Mouse (Mus musculus) kidney, embryonic 14.5 days (tissue): Measurements from ENCODE around the gene Lypd5. TPM values are rescaled to one million over a fixed set of nuclear protein-coding genes. Genes with fewer than 3 reads are reported as not detected.

Experiments
- ATAC-seq: fragments of 200-750 bp; cut with Nextera tagmentation; 2 replicates; pipeline ENCODE4 v1.8.0; 2017; ENCODE audit warnings: moderate number of reproducible peaks, mild to moderate bottlenecking, moderate TSS enrichment, moderate library complexity; ENCODE audit not compliant: low FRiP score, low TSS enrichment
- H3K27ac ChIP-seq: fragments of 300-500 bp; sonication (generic); 2 replicates; pipeline ENCODE4 v1.5.1; 2014; ENCODE audit warnings: low read depth, mild to moderate bottlenecking, low read length, moderate library complexity, mixed read lengths
- H3K27me3 ChIP-seq: fragments of 300-500 bp; sonication (generic); 2 replicates; pipeline ENCODE4 v1.6.1; 2014; ENCODE audit warnings: mild to moderate bottlenecking, low read length; ENCODE audit not compliant: control insufficient read depth, insufficient read depth
- H3K36me3 ChIP-seq: fragments of 300-500 bp; sonication (generic); 2 replicates; pipeline ENCODE4 v1.6.1; 2014; ENCODE audit warnings: low read length, mixed read lengths; ENCODE audit not compliant: control insufficient read depth, insufficient read depth
- H3K4me1 ChIP-seq: fragments of 300-500 bp; sonication (generic); 2 replicates; pipeline ENCODE4 v1.6.1; 2014; ENCODE audit warnings: low read length, mixed read lengths; ENCODE audit not compliant: control insufficient read depth, insufficient read depth
- H3K4me2 ChIP-seq: fragments of 300-500 bp; sonication (generic); replicated peaks from 2 replicates; pipeline ENCODE4 v1.6.1; 2014; ENCODE audit warnings: low read depth, mild to moderate bottlenecking, low read length
- H3K4me3 ChIP-seq: fragments of 300-500 bp; sonication (generic); 2 replicates; pipeline ENCODE4 v1.5.1; 2014; ENCODE audit warnings: mild to moderate bottlenecking, low read length
- H3K9ac ChIP-seq: fragments of 300-500 bp; sonication (generic); 2 replicates; pipeline ENCODE4 v1.6.1; 2014; ENCODE audit warnings: low read depth, mild to moderate bottlenecking, low read length, moderate library complexity
- H3K9me3 ChIP-seq: fragments of 300-500 bp; sonication (generic); 2 replicates; pipeline ENCODE4 v1.6.1; 2016; ENCODE audit warnings: low read length; ENCODE audit not compliant: control insufficient read depth
- WGBS: fragments of 180-500 bp; shearing (Covaris S2); extraction: QIAGEN DNeasy Blood & Tissue Kit; methylation state at CpG from one replicate; pipeline ENCODE4 v1.1.7; 2014; 5-methylcytosine and 5-hydroxymethylcytosine counted together
- polyA plus RNA-seq: library from polyadenylated mRNA; unstranded; fragments of >200 nt; fragmentation: Nextera tagmentation; extraction: Ambion mirVana; gene quantifications from 2 replicates; pipeline ENCODE4 v1.2.1, GENCODE M21; 2014

Lypd5 gene
- polyA plus RNA-seq, 1 experiment from 2014 or later, result not detected

DNA sequence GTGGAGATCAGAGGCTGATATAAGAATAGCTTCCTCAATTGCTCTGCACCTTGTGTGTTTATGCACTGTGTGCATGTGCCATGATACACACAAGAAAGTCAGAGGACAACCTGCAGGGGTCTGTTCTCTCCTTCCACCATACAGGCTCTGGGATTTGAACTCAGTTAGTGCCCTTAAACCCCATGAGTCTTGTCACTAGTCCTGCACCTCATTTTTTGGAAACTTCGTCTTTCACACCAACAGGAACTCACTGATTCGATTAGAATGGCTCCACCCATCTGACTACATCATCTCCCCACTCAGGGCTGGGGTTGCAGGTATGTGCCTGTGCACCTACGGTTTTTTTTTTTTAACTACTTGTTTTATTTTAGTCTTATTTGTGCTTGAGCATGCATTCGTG, 19.2 kb downstream of the Lypd5 start:
- 63% methylated on average over 4 of the region's 4 CpGs for WGBS
- H3K27me3 ChIP-seq, result no peaks in the 10 kb centered on the region
- H3K4me3 ChIP-seq, result no peak overlapping the region
- no peak overlapping the region for H3K9ac ChIP-seq
- H3K9me3 ChIP-seq, result no peaks in the 10 kb centered on the region
- H3K4me1 ChIP-seq, result no peaks in the 10 kb centered on the region
- no peak for ATAC-seq
- H3K36me3 ChIP-seq, result no peaks in the 10 kb centered on the region
- H3K27ac ChIP-seq, result no peak overlapping the region
- H3K4me2 ChIP-seq, result no peak overlapping the region

DNA sequence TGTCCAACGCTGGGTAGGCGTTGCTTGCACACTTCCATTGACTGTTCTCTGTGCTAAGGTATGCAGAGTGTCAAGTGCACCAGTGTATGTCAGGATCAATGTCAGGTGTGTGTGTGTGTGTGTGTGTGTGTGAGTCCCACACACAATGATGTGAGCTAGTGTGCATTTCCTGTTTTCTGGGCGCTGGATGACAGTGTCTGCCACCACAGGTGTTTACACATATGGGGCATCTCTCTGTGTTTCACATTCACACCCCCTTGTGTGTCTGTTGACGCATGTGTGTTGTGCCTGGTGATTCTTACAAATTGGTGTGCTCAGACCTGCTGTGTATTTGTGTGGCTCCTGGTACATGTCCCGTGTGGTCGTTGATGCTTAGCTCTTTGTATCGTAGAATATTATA, 19.9 kb downstream of the Lypd5 start:
- no peaks in the 10 kb centered on the region for H3K9me3 ChIP-seq
- WGBS, result 89% methylated on average over 7 of the region's 7 CpGs
- H3K36me3 ChIP-seq, result no peaks in the 10 kb centered on the region
- ATAC-seq, result no peak
- no peak overlapping the region for H3K9ac ChIP-seq
- H3K4me1 ChIP-seq, result 0 out of 2 replicates have a peak, but pooled peaks cover 4% of the 10 kb centered on the region
- H3K4me2 ChIP-seq, result no peak overlapping the region
- H3K27me3 ChIP-seq, result no peaks in the 10 kb centered on the region
- H3K27ac ChIP-seq, result no peak overlapping the region
- H3K4me3 ChIP-seq, result no peak overlapping the region

DNA sequence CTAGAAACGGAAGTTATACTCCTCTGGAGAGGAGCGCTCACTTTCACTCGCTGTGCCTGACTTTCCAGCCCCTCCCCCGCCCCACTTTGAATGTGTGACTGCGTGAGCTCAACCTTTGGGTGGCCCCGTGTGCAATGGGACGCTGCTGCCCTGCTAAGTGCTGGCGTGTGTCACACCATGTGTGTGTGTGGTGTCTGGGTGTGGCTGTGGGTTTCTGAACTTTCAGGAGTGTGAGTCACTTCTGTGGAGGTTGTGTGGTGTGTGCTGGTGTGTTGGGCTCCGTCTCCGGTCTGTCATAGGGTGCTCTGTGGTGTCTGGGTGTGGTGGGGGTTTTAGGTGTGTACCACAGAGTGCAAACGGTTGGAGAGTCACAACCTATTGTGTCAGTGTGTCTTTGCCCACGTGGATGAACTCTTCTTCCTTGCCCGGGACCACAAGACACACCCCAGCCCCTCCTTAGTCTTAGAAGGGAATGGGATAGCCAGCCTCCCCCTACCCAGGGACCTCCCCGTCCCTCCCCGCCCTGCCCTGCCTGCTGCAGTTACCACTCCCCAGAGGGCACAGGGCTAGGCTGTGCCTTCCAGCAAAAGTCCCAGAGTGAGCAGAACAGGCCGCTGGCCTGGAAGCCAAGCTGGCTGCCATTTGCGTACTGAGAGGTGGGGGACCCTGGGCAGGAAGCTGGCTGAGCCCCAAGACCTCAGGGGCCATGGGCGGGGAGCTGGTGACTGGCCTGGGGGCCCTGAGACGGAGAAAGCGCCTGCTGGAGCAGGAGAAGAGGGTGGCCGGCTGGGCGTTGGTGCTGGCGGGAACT, 20.9 kb downstream of the Lypd5 start, which contains the start of gene Kcnn4:
Kcnn4 (plus strand) TSS at position 533 of the 811 bp plus-strand sequence.
- no peaks in the 10 kb centered on the region for H3K27me3 ChIP-seq
- H3K9ac ChIP-seq, result peak within 1 kb of the TSS; percentile 23; the same call in 1 of the 2 replicates
- WGBS, result 36% methylated on average over 23 of the region's 23 CpGs
- no peaks in the 10 kb centered on the region for H3K36me3 ChIP-seq
- ATAC-seq, result no peak
- peak within 1 kb of the TSS; percentile 2; the same call in 1 of the 2 replicates for H3K4me2 ChIP-seq
- 0 out of 2 replicates have a peak, but pooled peaks cover 4% of the 10 kb centered on the region for H3K4me1 ChIP-seq
- H3K4me3 ChIP-seq, result peak within 1 kb of the TSS; percentile 1; the same call in 1 of the 2 replicates
- H3K9me3 ChIP-seq, result no peaks in the 10 kb centered on the region
- H3K27ac ChIP-seq, result no peak within 1 kb of the TSS

DNA sequence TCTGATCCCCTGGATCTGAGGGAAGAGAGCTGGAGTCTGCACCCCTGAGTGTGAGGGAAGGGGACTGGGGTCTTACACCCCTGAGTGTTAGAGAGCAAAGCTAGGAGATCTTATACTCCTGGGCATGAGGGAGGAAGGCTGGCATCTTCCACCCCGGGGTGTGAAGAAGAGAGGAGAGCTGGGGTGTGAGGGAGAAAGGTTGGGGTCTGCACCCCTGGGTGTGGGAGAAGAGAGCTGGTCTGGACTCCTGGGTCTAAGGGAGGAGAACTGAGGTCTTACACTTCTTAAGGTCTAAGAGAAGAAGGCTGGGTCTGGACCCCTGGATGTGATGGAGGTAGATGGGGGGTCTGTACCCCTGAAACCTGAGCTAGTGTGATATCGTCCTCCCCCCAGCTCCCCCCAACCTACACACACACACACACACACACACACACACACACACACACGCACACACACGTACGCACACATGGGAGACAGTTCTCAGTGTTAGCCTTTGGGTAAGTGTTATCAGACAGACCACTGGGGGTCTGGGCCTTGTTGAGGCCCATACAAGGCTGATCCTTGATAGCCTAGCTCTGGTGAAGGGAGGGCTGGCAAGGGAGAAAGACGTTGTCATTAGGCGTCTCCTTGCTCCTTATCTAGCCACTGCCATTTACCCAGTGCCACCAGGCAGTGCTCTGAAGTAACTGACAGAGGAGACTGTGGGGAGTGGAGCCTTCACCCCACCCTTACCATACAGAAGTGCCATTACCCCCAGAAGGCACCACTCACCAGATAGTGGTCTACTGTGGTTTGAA, 22.2 kb downstream of the Lypd5 start:
- Histone ChIP-seq H3K9ac (no peak overlapping the region), H3K4me2 (no peak overlapping the region; the same call in 1 of the 2 replicates), H3K27me3 (no peaks in the 10 kb centered on the region), H3K9me3 (no peaks in the 10 kb centered on the region), H3K4me3 (no peak overlapping the region), H3K4me1 (0 out of 2 replicates have a peak, but pooled peaks cover 4% of the 10 kb centered on the region), H3K27ac (no peak overlapping the region), H3K36me3 (no peaks in the 10 kb centered on the region)
- 78% methylated on average over 6 of the region's 7 CpGs for WGBS
- ATAC-seq, result no peak

DNA sequence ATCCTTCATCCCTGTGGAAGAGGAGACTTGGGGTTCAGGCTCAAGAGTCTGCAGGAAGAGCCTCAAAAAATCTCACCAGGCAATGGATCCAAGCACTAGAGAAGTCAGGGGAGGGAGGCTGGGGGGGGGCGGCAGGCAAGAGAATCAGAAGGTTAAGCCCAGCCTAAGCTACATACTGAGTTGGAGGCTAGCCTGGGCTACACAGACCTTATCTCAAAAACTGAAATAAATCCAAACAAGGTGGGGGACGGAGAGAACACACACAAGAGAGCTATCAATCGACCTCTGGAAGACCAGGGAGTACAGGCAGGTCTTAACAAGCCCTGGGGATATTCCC, 22.8 kb downstream of the Lypd5 start:
- no peak overlapping the region for H3K4me2 ChIP-seq

DNA sequence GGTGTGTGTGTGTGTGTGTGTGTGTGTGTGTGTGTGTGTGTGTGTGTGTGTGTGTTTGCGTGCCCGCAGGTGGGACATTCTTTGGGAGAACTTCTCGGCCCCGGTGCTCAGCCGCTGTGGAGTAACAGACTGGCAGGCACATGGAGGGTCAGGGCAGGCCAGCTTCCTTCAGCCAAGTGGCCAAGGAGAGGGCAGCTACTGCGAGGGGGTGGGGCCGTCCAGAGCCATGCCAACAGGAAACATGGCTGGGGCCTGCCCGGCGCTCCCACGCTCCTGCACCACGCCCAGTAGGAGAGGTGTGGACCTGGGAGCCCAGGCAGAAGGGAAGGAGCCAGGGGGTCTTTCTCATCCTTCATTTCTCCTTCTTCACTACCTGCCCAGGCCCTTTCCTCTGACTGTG, 23.3 kb downstream of the Lypd5 start:
- Histone ChIP-seq H3K36me3 (no peaks in the 10 kb centered on the region), H3K4me2 (no peak overlapping the region), H3K9ac (no peak overlapping the region), H3K27me3 (no peaks in the 10 kb centered on the region), H3K4me3 (no peak overlapping the region), H3K27ac (no peak overlapping the region), H3K4me1 (peaks cover 12% of the 10 kb centered on the region; the same call in 1 of the 2 replicates), H3K9me3 (no peaks in the 10 kb centered on the region)
- 66% methylated on average over 11 of the region's 11 CpGs for WGBS
- no peak for ATAC-seq

More for the DNA sequence above, 22.8 kb downstream of the Lypd5 start:
- no peak overlapping the region for H3K9ac ChIP-seq
- H3K9me3 ChIP-seq, result no peaks in the 10 kb centered on the region
- H3K27me3 ChIP-seq, result no peaks in the 10 kb centered on the region
- H3K36me3 ChIP-seq, result no peaks in the 10 kb centered on the region
- H3K4me1 ChIP-seq, result 0 out of 2 replicates have a peak, but pooled peaks cover 7% of the 10 kb centered on the region
- no peak overlapping the region for H3K27ac ChIP-seq
- ATAC-seq, result no peak
- H3K4me3 ChIP-seq, result no peak overlapping the region
- WGBS, result 58% methylated on average over 3 of the region's 3 CpGs

DNA sequence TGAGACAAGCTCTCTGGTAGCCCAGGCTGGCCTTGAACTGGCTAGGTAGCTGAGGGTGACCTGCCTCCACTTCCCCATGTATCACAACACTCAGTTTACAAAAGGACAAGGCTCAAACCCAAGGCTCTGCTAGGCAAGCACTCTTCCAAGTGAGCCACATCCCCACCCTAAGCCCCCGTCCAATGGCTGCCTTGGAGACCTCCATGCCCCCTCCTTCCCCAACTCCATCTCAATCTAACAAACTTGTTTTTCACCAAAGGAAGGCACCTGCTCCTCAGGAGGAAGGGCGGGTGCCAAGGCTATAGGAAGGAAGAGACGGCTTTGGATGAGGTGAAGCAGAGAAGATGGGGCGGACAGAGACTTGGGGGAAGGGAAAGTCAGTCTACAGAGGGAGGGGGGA, 23.8 kb downstream of the Lypd5 start:
- Histone ChIP-seq H3K4me3 (no peak overlapping the region), H3K36me3 (no peaks in the 10 kb centered on the region), H3K9ac (no peak overlapping the region), H3K27ac (no peak overlapping the region), H3K4me1 (peaks cover 15% of the 10 kb centered on the region; the same call in 1 of the 2 replicates), H3K27me3 (no peaks in the 10 kb centered on the region), H3K4me2 (no peak overlapping the region), H3K9me3 (no peaks in the 10 kb centered on the region)
- ATAC-seq, result no peak
- 67% methylated on average over 4 of the region's 4 CpGs for WGBS

DNA sequence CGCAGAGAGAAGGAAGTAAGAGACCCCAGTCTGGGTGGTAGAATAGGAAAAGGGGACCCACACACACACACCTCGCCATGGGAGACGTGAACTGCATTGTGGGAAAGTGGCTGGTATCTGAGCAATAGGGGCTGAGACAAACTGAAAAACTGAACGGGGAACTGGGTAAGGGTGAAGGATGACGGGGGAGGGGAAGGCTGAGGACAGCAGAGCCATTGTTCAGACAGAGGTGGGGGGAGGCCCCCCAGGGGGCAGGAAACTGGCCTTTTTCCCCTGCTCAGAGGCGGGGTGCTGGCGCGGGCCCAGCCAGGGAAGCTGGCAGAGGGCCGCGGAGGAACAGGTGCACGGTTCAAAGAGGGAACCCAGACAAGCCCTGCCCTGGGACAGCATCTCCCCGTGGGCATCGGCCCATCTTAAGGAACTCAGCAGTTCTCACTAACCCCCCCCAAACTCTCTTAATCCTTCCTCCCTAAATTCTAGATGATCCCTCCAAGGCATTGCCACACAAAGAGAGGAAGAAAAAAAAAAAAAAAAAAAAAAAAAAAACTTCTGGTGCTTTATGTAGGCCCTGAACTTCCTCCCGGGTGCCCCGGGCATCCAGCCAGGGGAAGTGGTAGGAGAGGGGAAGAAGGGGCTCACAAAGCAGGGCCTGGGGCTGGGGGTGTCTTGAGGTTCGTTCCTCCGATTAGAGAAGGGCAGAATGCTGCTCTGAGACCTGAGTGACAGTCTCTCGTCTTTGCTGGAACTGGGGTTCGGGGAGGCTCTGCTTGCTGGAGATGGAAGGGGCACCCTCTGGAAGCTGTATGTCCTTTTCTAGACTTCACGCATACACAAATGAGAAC, 24.8 kb downstream of the Lypd5 start:
- no peak overlapping the region for H3K9ac ChIP-seq
- no peaks in the 10 kb centered on the region for H3K9me3 ChIP-seq
- WGBS, result 45% methylated on average over 18 of the region's 20 CpGs
- H3K4me1 ChIP-seq, result peaks cover 19% of the 10 kb centered on the region; the same call in 1 of the 2 replicates
- no peaks in the 10 kb centered on the region for H3K36me3 ChIP-seq
- no peak for ATAC-seq
- H3K27me3 ChIP-seq, result no peaks in the 10 kb centered on the region
- H3K4me3 ChIP-seq, result no peak overlapping the region
- no peak overlapping the region for H3K4me2 ChIP-seq
- H3K27ac ChIP-seq, result peak overlapping the region; percentile 51; the same call in 1 of the 2 replicates
